Mouse (Mus musculus): ENCODE measurements around the gene Gm10160. TPM values are rescaled to one million over a fixed set of nuclear protein-coding genes. Genes with fewer than 3 reads are reported as not detected.
A peak's percentile ranks its signal among the peaks of the same experiment; 100 is the strongest.

Gene Gm10160
- polyA plus RNA-seq, 1 experiment: not detected

- no peak overlapping the region for H3K4me3 ChIP-seq (replicated peaks)
- peaks cover 81% of the 10 kb centered on the region for H3K27me3 ChIP-seq (ENCODE audit: control insufficient read depth)
- no peaks in the 10 kb centered on the region for H3K9me3 ChIP-seq (ENCODE audit: control insufficient read depth, low read length)
- H3K36me3 ChIP-seq (ENCODE audit: control insufficient read depth): no peaks in the 10 kb centered on the region
- TF ChIP-seq TAL1 (IDR thresholded peaks at IDR 0.05; ENCODE audit: low read length) (no peak), GATA1 (IDR thresholded peaks at IDR 0.05; ENCODE audit: low read length) (no peak)
- peaks cover 2% of the 10 kb centered on the region; the same call in 1 of the 2 replicates for H3K4me1 ChIP-seq (ENCODE audit: control insufficient read depth)
These were observed 5.4 kb upstream of the Gm10160 start for GRCm38 (mm10) chr7:81860996-81861395.

GRCm38 (mm10) chr7:81860071-81860470 lies 4.5 kb upstream of the Gm10160 start:
- Histone ChIP-seq H3K4me1 (ENCODE audit: control insufficient read depth) (peaks cover 2% of the 10 kb centered on the region; the same call in 1 of the 2 replicates), H3K27me3 (ENCODE audit: control insufficient read depth) (peaks cover 80% of the 10 kb centered on the region), H3K9me3 (ENCODE audit: control insufficient read depth, low read length) (no peaks in the 10 kb centered on the region), H3K36me3 (ENCODE audit: control insufficient read depth) (no peaks in the 10 kb centered on the region), H3K4me3 (replicated peaks) (no peak overlapping the region)
- TF ChIP-seq TAL1 (IDR thresholded peaks at IDR 0.05; ENCODE audit: low read length) (no peak), GATA1 (IDR thresholded peaks at IDR 0.05; ENCODE audit: low read length) (no peak)

- Histone ChIP-seq H3K9me3 (ENCODE audit: control insufficient read depth, low read length) (no peaks in the 10 kb centered on the region), H3K36me3 (ENCODE audit: control insufficient read depth) (no peaks in the 10 kb centered on the region), H3K4me3 (replicated peaks) (peak within 1 kb of the TSS; percentile 16), H3K4me1 (ENCODE audit: control insufficient read depth) (peaks cover 2% of the 10 kb centered on the region; the same call in 1 of the 2 replicates), H3K27me3 (ENCODE audit: control insufficient read depth) (peaks cover 78% of the 10 kb centered on the region)
- TF ChIP-seq TAL1 (IDR thresholded peaks at IDR 0.05; ENCODE audit: low read length): no peak
- TF ChIP-seq GATA1 (IDR thresholded peaks at IDR 0.05; ENCODE audit: low read length): no peak
These were observed 3.6 kb upstream of the Gm10160 start, which contains the start of gene Tm6sf1 for GRCm38 (mm10) chr7:81858968-81859721. Gene Tm6sf1 (plus strand): TSS chr7:81859001.

GRCm38 (mm10) chr7:81858236-81858635 lies 2.6 kb upstream of the Gm10160 start:
- H3K4me1 ChIP-seq (ENCODE audit: control insufficient read depth): peaks cover 2% of the 10 kb centered on the region; the same call in 1 of the 2 replicates
- H3K9me3 ChIP-seq (ENCODE audit: control insufficient read depth, low read length): no peaks in the 10 kb centered on the region
- no peak for TF ChIP-seq TAL1 (IDR thresholded peaks at IDR 0.05; ENCODE audit: low read length)
- no peak for TF ChIP-seq GATA1 (IDR thresholded peaks at IDR 0.05; ENCODE audit: low read length)
- H3K4me3 ChIP-seq (replicated peaks): no peak overlapping the region
- H3K27me3 ChIP-seq (ENCODE audit: control insufficient read depth): peaks cover 74% of the 10 kb centered on the region
- no peaks in the 10 kb centered on the region for H3K36me3 ChIP-seq (ENCODE audit: control insufficient read depth)

- Histone ChIP-seq H3K9me3 (ENCODE audit: control insufficient read depth, low read length) (no peaks in the 10 kb centered on the region), H3K4me1 (ENCODE audit: control insufficient read depth) (no peaks in the 10 kb centered on the region), H3K4me3 (replicated peaks) (no peak overlapping the region), H3K27me3 (ENCODE audit: control insufficient read depth) (peaks cover 54% of the 10 kb centered on the region), H3K36me3 (ENCODE audit: control insufficient read depth) (no peaks in the 10 kb centered on the region)
- TF ChIP-seq TAL1 (IDR thresholded peaks at IDR 0.05; ENCODE audit: low read length): no peak
- no peak for TF ChIP-seq GATA1 (IDR thresholded peaks at IDR 0.05; ENCODE audit: low read length)
These were observed 627 bp upstream of the Gm10160 start for GRCm38 (mm10) chr7:81856221-81856620.

- Histone ChIP-seq H3K9me3 (ENCODE audit: control insufficient read depth, low read length) (no peaks in the 10 kb centered on the region), H3K4me3 (replicated peaks) (no peak overlapping the region), H3K27me3 (ENCODE audit: control insufficient read depth) (peaks cover 39% of the 10 kb centered on the region), H3K4me1 (ENCODE audit: control insufficient read depth) (no peaks in the 10 kb centered on the region), H3K36me3 (ENCODE audit: control insufficient read depth) (no peaks in the 10 kb centered on the region)
- no peak for TF ChIP-seq TAL1 (IDR thresholded peaks at IDR 0.05; ENCODE audit: low read length)
- TF ChIP-seq GATA1 (IDR thresholded peaks at IDR 0.05; ENCODE audit: low read length): no peak
These were observed 856 bp downstream of the Gm10160 start for GRCm38 (mm10) chr7:81854568-81855307.

- Histone ChIP-seq H3K27me3 (ENCODE audit: control insufficient read depth) (peaks cover 11% of the 10 kb centered on the region; the same call in 1 of the 2 replicates), H3K36me3 (ENCODE audit: control insufficient read depth) (no peaks in the 10 kb centered on the region), H3K4me3 (replicated peaks) (no peak overlapping the region), H3K9me3 (ENCODE audit: control insufficient read depth, low read length) (no peaks in the 10 kb centered on the region), H3K4me1 (ENCODE audit: control insufficient read depth) (no peaks in the 10 kb centered on the region)
- TF ChIP-seq TAL1 (IDR thresholded peaks at IDR 0.05; ENCODE audit: low read length) (no peak), GATA1 (IDR thresholded peaks at IDR 0.05; ENCODE audit: low read length) (no peak)
These were observed 3.9 kb downstream of the Gm10160 start for GRCm38 (mm10) chr7:81851706-81852105.

GRCm38 (mm10) chr7:81850171-81850570 lies 5.4 kb downstream of the Gm10160 start:
- H3K4me3 ChIP-seq (replicated peaks): no peak overlapping the region
- H3K4me1 ChIP-seq (ENCODE audit: control insufficient read depth): no peaks in the 10 kb centered on the region
- H3K9me3 ChIP-seq (ENCODE audit: control insufficient read depth, low read length): no peaks in the 10 kb centered on the region
- H3K36me3 ChIP-seq (ENCODE audit: control insufficient read depth): no peaks in the 10 kb centered on the region
- peaks cover 2% of the 10 kb centered on the region; the same call in 1 of the 2 replicates for H3K27me3 ChIP-seq (ENCODE audit: control insufficient read depth)
- TF ChIP-seq GATA1 (IDR thresholded peaks at IDR 0.05; ENCODE audit: low read length) (no peak), TAL1 (IDR thresholded peaks at IDR 0.05; ENCODE audit: low read length) (no peak)

- H3K4me1 ChIP-seq (ENCODE audit: control insufficient read depth): no peaks in the 10 kb centered on the region
- no peaks in the 10 kb centered on the region for H3K36me3 ChIP-seq (ENCODE audit: control insufficient read depth)
- TF ChIP-seq TAL1 (IDR thresholded peaks at IDR 0.05; ENCODE audit: low read length) (no peak), GATA1 (IDR thresholded peaks at IDR 0.05; ENCODE audit: low read length) (no peak)
- no peak overlapping the region for H3K4me3 ChIP-seq (replicated peaks)
- no peaks in the 10 kb centered on the region for H3K9me3 ChIP-seq (ENCODE audit: control insufficient read depth, low read length)
- peaks cover 2% of the 10 kb centered on the region; the same call in 1 of the 2 replicates for H3K27me3 ChIP-seq (ENCODE audit: control insufficient read depth)
These were observed 6.0 kb downstream of the Gm10160 start for GRCm38 (mm10) chr7:81849633-81850032.

All from erythroblast, embryonic 14.5 days (primary cell).